Mouse (Mus musculus) CH12.LX (cell line): ENCODE data around the gene Commd1. TPM values are rescaled to one million over a fixed set of nuclear protein-coding genes. Genes with fewer than 3 reads are reported as not detected.

Experiments
- DNase-seq: peaks from one replicate; pipeline ENCODE4 v3.0.0-alpha.2; 2013; ENCODE audit errors: extremely low read depth
- H3K27ac ChIP-seq: 2 replicates; pipeline ENCODE4 v1.5.1; 2012; ENCODE audit warnings: low read depth, mild to moderate bottlenecking, control low read depth, moderate library complexity; ENCODE audit not compliant: insufficient read depth
- H3K27me3 ChIP-seq: replicated peaks from 2 replicates; pipeline ENCODE3; 2012; ENCODE audit warnings: inconsistent platforms
- H3K36me3 ChIP-seq, 2 experiments: replicated peaks in 1 of 2; 2 replicates each; pipeline versions ENCODE3 to v1.6.1; 2012; ENCODE audit warnings: inconsistent platforms in 1 of 2, low read length in 1 of 2, mild to moderate bottlenecking in 1 of 2, mixed read lengths in 1 of 2, moderate library complexity in 1 of 2; ENCODE audit not compliant: control insufficient read depth in 1 of 2, insufficient read depth in 1 of 2
- H3K4me1 ChIP-seq, 2 experiments: 2 replicates each; pipeline ENCODE4 v1.6.1; 2012; ENCODE audit warnings: inconsistent platforms in 1 of 2, moderate library complexity in 1 of 2; ENCODE audit not compliant: insufficient read depth in 2 of 2, control insufficient read depth in 1 of 2
- H3K4me2 ChIP-seq: 2 replicates; pipeline ENCODE4 v1.6.1; 2012; ENCODE audit warnings: low read depth, mild to moderate bottlenecking, control low read depth; ENCODE audit not compliant: poor library complexity, insufficient read depth, severe bottlenecking
- H3K4me3 ChIP-seq, 3 experiments: fragments of 150-350 bp in 1 of 3; sonication (generic) in 1 of 3; replicated peaks in 1 of 3; 2 replicates each; pipeline versions ENCODE3 to v1.5.1; 2011 to 2012; ENCODE audit warnings: low read depth in 2 of 3, low read length in 2 of 3, mild to moderate bottlenecking in 2 of 3, moderate library complexity in 2 of 3, control low read depth in 1 of 3, improper control_type of control experiment in 1 of 3, inconsistent platforms in 1 of 3, mixed read lengths in 1 of 3; ENCODE audit not compliant: poor library complexity in 1 of 3
- H3K79me2 ChIP-seq: replicated peaks from 2 replicates; pipeline ENCODE4 v1.6.1; 2012; ENCODE audit warnings: mild to moderate bottlenecking, moderate library complexity; ENCODE audit not compliant: control insufficient read depth, poor library complexity, insufficient read depth, severe bottlenecking; ENCODE audit errors: extremely low read depth
- H3K9ac ChIP-seq: 2 replicates; pipeline ENCODE4 v1.6.1; 2012; ENCODE audit warnings: low read depth, mild to moderate bottlenecking, control low read depth, moderate library complexity; ENCODE audit not compliant: insufficient read depth
- H3K9me3 ChIP-seq: replicated peaks from 2 replicates; pipeline ENCODE3; 2012; ENCODE audit warnings: low read length, inconsistent platforms, mixed read lengths
- BHLHE40 ChIP-seq: IDR thresholded peaks from 2 replicates; pipeline ENCODE4 v1.6.1; 2011; ENCODE audit warnings: mild to moderate bottlenecking, low read depth, low read length, improper control_type of control experiment
- CHD1 ChIP-seq: IDR thresholded peaks from 2 replicates; pipeline ENCODE4 v1.6.1; 2012; ENCODE audit warnings: low read depth, low read length, improper control_type of control experiment, inconsistent platforms
- E2F4 ChIP-seq: IDR thresholded peaks from 2 replicates; pipeline ENCODE4 v1.6.1; 2011; ENCODE audit warnings: low read depth, low read length, improper control_type of control experiment; ENCODE audit not compliant: insufficient replicate concordance
- ELF1 ChIP-seq: IDR thresholded peaks from 2 replicates; pipeline ENCODE4 v1.6.1; 2014; ENCODE audit warnings: low read depth, mild to moderate bottlenecking, inconsistent platforms, low read length, improper control_type of control experiment
- EP300 ChIP-seq: IDR thresholded peaks from 2 replicates; pipeline ENCODE4 v1.6.1; 2011; ENCODE audit warnings: low read length, improper control_type of control experiment
- ETS1 ChIP-seq: conservative IDR thresholded peaks from 2 replicates; pipeline ENCODE4 v1.6.1; 2012; ENCODE audit warnings: low read depth, mild to moderate bottlenecking, inconsistent platforms, low read length, improper control_type of control experiment, moderate library complexity
- IRF4 ChIP-seq: IDR thresholded peaks from 2 replicates; pipeline ENCODE4 v1.6.1; 2014; ENCODE audit warnings: low read depth, mild to moderate bottlenecking, inconsistent platforms, low read length, improper control_type of control experiment
- JUN ChIP-seq: IDR thresholded peaks from 2 replicates; pipeline ENCODE4 v1.6.1; 2011; ENCODE audit warnings: low read depth, mild to moderate bottlenecking, low read length, improper control_type of control experiment, moderate library complexity; ENCODE audit not compliant: insufficient read depth
- JUND ChIP-seq: conservative IDR thresholded peaks from 2 replicates; pipeline ENCODE4 v1.6.1; 2011; ENCODE audit warnings: low read depth, low read length, improper control_type of control experiment
- MAFK ChIP-seq: IDR thresholded peaks from 2 replicates; pipeline ENCODE4 v1.6.1; 2011; ENCODE audit warnings: low read length, improper control_type of control experiment; ENCODE audit not compliant: insufficient replicate concordance
- MAX ChIP-seq: IDR thresholded peaks from 2 replicates; pipeline ENCODE4 v1.6.1; 2011; ENCODE audit warnings: low read length, improper control_type of control experiment
- MAZ ChIP-seq: IDR thresholded peaks from 2 replicates; pipeline ENCODE4 v1.6.1; 2012; ENCODE audit warnings: low read depth, mild to moderate bottlenecking, inconsistent platforms, low read length, improper control_type of control experiment, moderate library complexity
- MEF2A ChIP-seq: IDR thresholded peaks from 2 replicates; pipeline ENCODE4 v1.6.1; 2014; ENCODE audit warnings: low read depth, mild to moderate bottlenecking, inconsistent platforms, low read length, improper control_type of control experiment, borderline replicate concordance
- MXI1 ChIP-seq: IDR thresholded peaks from 2 replicates; pipeline ENCODE4 v1.6.1; 2011; ENCODE audit warnings: mild to moderate bottlenecking, low read depth, low read length, improper control_type of control experiment
- MYC ChIP-seq: IDR thresholded peaks from 2 replicates; pipeline ENCODE4 v1.6.1; 2011; ENCODE audit warnings: low read depth, mild to moderate bottlenecking, improper control_type of control experiment, low read length
- POLR2A ChIP-seq: IDR thresholded peaks from 2 replicates; pipeline ENCODE4 v1.6.1; 2011; ENCODE audit warnings: low read depth, mild to moderate bottlenecking, improper control_type of control experiment, low read length
- POLR2AphosphoS2 ChIP-seq: IDR thresholded peaks from 2 replicates; pipeline ENCODE4 v1.6.1; 2011; ENCODE audit warnings: low read depth, low read length, improper control_type of control experiment
- RAD21 ChIP-seq: IDR thresholded peaks from 2 replicates; pipeline ENCODE4 v1.6.1; 2011; ENCODE audit warnings: low read depth, mild to moderate bottlenecking, low read length, improper control_type of control experiment, moderate library complexity
- TBP ChIP-seq: conservative IDR thresholded peaks from 2 replicates; pipeline ENCODE4 v1.6.1; 2011; ENCODE audit warnings: low read depth, low read length, improper control_type of control experiment
- TCF12 ChIP-seq: IDR thresholded peaks from 2 replicates; pipeline ENCODE4 v1.6.1; 2014; ENCODE audit warnings: low read depth, mild to moderate bottlenecking, inconsistent platforms, low read length, improper control_type of control experiment
- USF2 ChIP-seq: conservative IDR thresholded peaks from 2 replicates; pipeline ENCODE4 v1.6.1; 2011; ENCODE audit warnings: low read depth, low read length, improper control_type of control experiment
- ZC3H11A ChIP-seq: IDR thresholded peaks from 2 replicates; pipeline ENCODE4 v1.6.1; 2012; ENCODE audit warnings: low read depth, mild to moderate bottlenecking, inconsistent platforms, low read length, improper control_type of control experiment
- ZMIZ1 ChIP-seq: IDR thresholded peaks from 2 replicates; pipeline ENCODE4 v1.6.1; 2012; ENCODE audit warnings: low read depth, mild to moderate bottlenecking, inconsistent platforms, low read length, improper control_type of control experiment
- dilution Hi-C: fragments of 300-500 bp; cut with MboI; formaldehyde crosslinking; loops from 2 replicates; pipeline ENCODE4 v1.14.3; 2020; ENCODE audit warnings: low sequenced_read_pairs; ENCODE audit not compliant: extremely low pct_unique_long_range_greater_than_20kb, extremely low pct_ligation_motif_present
- in situ Hi-C: fragments of 300-500 bp; cut with MboI; formaldehyde crosslinking; loops from 3 replicates; pipeline ENCODE4 v1.14.3; 2019; ENCODE audit warnings: low sequenced_read_pairs, low pct_ligation_motif_present, low pct_unique_long_range_greater_than_20kb, mixed read lengths
- polyA plus RNA-seq: library from polyadenylated mRNA; unstranded; fragments of >175 nt; gene quantifications from 2 replicates; pipeline ENCODE4 v1.2.1, GENCODE M21; 2012; ENCODE audit warnings: low read depth; ENCODE audit not compliant: insufficient read length
- total RNA-seq, 2 experiments: library from RNA; depleted of rRNA; stranded (reverse); fragments of 300-350 nt in 1 of 2; fragments of >200 nt in 1 of 2; gene quantifications; 2 replicates each; pipeline ENCODE4 v1.2.3; 2012 to 2014

Gene Commd1
- total and polyA plus RNA-seq, 3 experiments, result 109 to 163 (median 113) TPM

- peaks cover 28 to 93% of the 10 kb centered on the region in 2 experiments for H3K4me1 ChIP-seq
- H3K9me3 ChIP-seq, result no peaks in the 10 kb centered on the region
- TF ChIP-seq POLR2A (no peak), JUN (no peak), ZC3H11A (no peak), ZMIZ1 (no peak), EP300 (no peak), MAFK (no peak), POLR2AphosphoS2 (no peak), BHLHE40 (no peak), TCF12 (no peak), ETS1 (no peak), MYC (no peak), MXI1 (no peak), CHD1 (no peak), E2F4 (no peak), MEF2A (no peak), USF2 (no peak)
- peaks cover 0 to 3% of the 10 kb centered on the region in 2 experiments for H3K36me3 ChIP-seq
- no peak overlapping the region for H3K27ac ChIP-seq
- dilution Hi-C loops (no loop called here), in situ Hi-C loops (loop anchor here (5.0 kb wide), 1 partner anchor 65 kb away; no protein-coding TSS in a partner anchor)
- H3K9ac ChIP-seq, result no peak overlapping the region
- H3K79me2 ChIP-seq, result no peaks in the 10 kb centered on the region
- no peaks in the 10 kb centered on the region for H3K27me3 ChIP-seq
- no peak for DNase-seq
- H3K4me2 ChIP-seq, result no peak overlapping the region
- no peak overlapping the region for H3K4me3 ChIP-seq
Measured at GRCm38 (mm10) chr11:22932167-22932566, 50.0 kb downstream of the Commd1 start.

GRCm38 (mm10) chr11:22931320-22931905 lies 50.8 kb downstream of the Commd1 start:
- H3K36me3 ChIP-seq, result peaks cover 0 to 6% of the 10 kb centered on the region in 2 experiments
- in situ Hi-C loops, result loop anchor here (5.0 kb wide), 1 partner anchor 64 kb away; no protein-coding TSS in a partner anchor

More at GRCm38 (mm10) chr11:22931320-22931905, 50.8 kb downstream of the Commd1 start:
- Histone ChIP-seq H3K4me3 (no peak overlapping the region), H3K79me2 (no peaks in the 10 kb centered on the region), H3K27ac (no peak overlapping the region), H3K27me3 (no peaks in the 10 kb centered on the region), H3K9me3 (no peaks in the 10 kb centered on the region), H3K4me2 (no peak overlapping the region), H3K9ac (no peak overlapping the region), H3K4me1 (peaks cover 27 to 87% of the 10 kb centered on the region in 2 experiments)
- TF ChIP-seq MAZ, result no peak
- no peak for TF ChIP-seq ELF1
- TF ChIP-seq RAD21, result no peak
- no peak for TF ChIP-seq IRF4
- TF ChIP-seq MAX, result no peak
- no peak for TF ChIP-seq EP300
- no peak for TF ChIP-seq JUND
- no peak for TF ChIP-seq JUN
- no peak for TF ChIP-seq TBP
- dilution Hi-C loops, result no loop called here
- no peak for DNase-seq
